Mouse (Mus musculus) brain, embryonic 14.5 days (tissue): ENCODE data around the gene Pde3b. TPM values are rescaled to one million over a fixed set of nuclear protein-coding genes. Genes with fewer than 3 reads are reported as not detected.
"Not testable (repeated sequence)": the region's sequence is repeated elsewhere in the genome, so short reads cannot be mapped to it uniquely, and the experiment has no call there.

Experiments
- DNase-seq: peaks from one replicate; pipeline ENCODE4 v3.0.0-alpha.2; 2011; ENCODE audit warnings: low read depth
- CTCF ChIP-seq: fragments of 200-500 bp; IDR thresholded peaks from 2 replicates; pipeline ENCODE4 v1.5.1; 2012; ENCODE audit warnings: inconsistent platforms, mild to moderate bottlenecking, moderate library complexity, borderline replicate concordance; ENCODE audit not compliant: insufficient read depth, insufficient read length; ENCODE audit errors: extremely low read depth
- POLR2A ChIP-seq: fragments of 200-500 bp; IDR thresholded peaks from 2 replicates; pipeline ENCODE4 v1.6.1; 2012; ENCODE audit warnings: mild to moderate bottlenecking, inconsistent platforms, borderline replicate concordance; ENCODE audit not compliant: poor library complexity, insufficient read depth, insufficient read length, severe bottlenecking; ENCODE audit errors: extremely low read depth
- polyA plus RNA-seq: library from polyadenylated mRNA; depleted of rRNA; stranded (reverse); fragments of >200 nt; gene quantifications from 2 replicates; pipeline ENCODE4 v1.2.3, GENCODE M21; 2012; rRNA removed

Pde3b gene
- 10.0 and 10.5 TPM in 2 replicates for polyA plus RNA-seq

DNA sequence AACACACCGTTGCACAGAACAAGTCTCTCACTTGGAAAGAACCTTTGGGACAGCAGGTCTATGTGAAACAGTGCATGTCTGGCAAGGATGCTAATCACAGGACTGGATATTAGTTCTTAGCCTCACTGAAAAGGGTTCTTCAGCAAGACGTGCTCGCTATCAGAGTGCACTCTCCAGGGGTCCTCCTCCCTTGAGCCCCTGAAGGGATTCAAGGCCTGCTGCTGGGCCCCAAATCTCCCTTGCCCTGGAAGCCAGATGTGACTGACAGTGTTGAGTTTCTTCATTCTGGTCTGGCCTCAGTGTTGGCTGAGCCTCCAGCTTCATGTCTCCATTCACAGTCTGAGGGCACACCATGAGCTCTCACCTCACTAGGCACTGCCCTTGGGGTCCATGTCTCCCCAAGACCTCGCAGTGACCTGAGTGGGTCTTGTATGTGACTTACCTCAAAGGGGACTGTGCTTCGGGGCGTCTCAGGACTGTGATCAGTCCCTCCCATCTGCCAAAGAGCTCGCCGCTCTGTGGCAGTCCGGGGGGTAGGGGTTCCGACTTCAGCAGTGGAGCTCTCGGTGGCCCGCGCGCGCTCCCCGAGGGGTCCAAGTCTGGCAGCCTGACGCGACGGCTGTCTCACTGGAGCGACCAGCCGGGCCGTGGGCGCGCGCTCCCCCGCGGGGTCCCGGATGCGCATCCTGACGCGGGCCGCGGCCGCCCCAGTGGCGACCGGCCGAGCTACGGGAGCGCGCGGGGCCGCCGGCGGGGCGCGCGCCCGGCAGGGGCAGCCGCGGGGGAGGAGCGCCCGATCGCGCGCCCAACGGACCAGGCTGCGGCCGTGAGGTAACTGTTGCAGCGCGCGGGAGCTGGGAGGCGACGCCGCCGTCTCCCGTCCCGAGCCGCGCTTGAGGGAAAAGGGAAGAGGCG lies at the start of gene Pde3b:
Gene Pde3b (plus strand): TSS at position 861 of the 915 bp plus-strand sequence.
- TF ChIP-seq POLR2A (peak; percentile 76), CTCF (no peak)

DNA sequence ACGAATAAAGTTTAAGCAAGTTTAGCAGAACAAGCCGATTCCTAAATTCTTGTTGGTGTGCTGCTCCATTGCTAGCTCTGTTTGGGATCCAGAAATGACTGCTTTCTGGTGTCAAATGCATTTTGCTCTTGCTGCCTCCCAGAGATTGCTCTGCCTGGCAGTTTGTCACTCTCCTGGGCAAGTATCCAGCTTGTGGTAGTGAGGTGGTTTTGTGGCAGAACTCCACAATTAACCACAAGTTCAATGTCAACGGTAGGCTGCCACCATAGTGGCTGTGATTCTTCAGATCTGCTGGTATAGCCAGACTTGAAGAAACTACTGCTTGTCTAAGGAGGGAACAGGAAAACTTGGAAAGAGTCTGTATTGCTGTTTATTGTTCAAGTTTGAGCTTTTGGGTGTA lies 13.0 kb upstream of the Pde3b start:
- no peak for TF ChIP-seq POLR2A
- no peak for TF ChIP-seq CTCF
- DNase-seq, result peak; percentile 18

More for the DNA sequence above, at the start of gene Pde3b:
- DNase-seq, result peak; percentile 82

DNA sequence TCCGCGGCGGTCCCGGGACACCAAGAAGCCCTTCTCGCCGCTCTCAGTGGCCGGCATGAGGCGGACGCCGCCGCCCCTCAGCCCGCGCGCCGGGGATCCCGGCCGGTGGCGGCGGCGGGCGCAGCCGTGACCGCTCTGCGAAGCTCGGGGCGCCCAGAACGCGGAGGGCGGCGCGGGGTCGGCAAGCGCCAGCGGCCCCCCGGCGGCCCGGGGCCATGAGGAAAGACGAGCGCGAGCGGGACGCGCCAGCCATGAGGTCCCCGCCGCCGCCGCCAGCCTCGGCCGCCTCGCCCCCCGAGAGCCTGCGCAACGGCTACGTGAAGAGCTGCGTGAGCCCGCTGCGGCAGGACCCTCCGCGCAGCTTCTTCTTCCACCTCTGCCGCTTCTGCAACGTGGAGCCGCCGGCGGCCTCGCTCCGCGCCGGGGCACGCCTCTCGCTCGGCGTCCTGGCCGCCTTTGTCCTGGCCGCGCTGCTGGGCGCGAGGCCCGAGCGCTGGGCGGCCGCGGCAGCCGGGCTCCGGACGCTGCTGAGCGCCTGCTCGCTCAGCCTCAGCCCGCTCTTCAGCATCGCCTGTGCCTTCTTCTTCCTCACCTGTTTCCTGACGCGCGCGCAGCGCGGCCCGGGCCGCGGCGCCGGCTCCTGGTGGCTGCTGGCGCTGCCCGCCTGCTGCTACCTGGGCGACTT lies 397 bp downstream of the Pde3b start:
- no peak for TF ChIP-seq CTCF
- TF ChIP-seq POLR2A, result peak; percentile 60
- peak; percentile 77 for DNase-seq

DNA sequence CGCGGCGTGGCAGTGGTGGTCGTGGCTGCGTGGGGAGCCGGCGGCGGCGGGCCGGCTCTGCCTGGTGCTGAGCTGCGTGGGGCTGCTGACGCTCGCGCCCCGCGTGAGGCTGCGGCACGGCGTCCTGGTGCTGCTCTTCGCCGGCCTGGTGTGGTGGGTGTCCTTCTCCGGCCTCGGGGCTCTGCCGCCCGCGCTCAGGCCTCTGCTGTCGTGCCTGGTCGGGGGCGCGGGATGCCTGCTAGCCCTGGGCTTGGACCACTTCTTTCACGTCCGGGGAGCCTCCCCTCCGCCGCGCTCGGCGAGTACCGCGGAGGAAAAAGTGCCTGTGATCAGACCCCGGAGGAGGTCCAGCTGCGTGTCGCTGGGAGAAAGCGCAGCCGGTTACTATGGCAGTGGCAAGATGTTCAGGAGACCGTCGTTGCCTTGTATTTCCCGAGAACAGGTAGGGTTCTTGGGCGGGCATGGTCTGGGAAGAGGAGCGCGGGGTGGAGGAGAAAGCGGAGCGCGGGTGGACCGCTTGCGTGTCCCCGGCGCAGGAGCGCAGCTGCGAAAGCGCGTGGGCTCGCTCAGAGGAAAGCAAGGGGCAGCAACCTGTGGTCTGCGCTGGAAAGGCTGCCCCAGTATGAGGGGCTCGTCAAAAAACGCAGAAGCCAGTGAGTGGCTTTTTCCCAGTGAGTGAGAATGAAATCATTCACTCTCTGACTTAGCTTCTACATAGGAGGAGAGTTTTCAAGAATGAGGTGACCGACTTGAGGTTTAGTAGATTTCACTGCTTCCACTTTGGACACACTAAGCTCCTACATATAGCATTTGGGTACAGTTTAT lies 1.2 kb downstream of the Pde3b start:
- peak; percentile 66 for DNase-seq
- TF ChIP-seq POLR2A (no peak), CTCF (no peak)

DNA sequence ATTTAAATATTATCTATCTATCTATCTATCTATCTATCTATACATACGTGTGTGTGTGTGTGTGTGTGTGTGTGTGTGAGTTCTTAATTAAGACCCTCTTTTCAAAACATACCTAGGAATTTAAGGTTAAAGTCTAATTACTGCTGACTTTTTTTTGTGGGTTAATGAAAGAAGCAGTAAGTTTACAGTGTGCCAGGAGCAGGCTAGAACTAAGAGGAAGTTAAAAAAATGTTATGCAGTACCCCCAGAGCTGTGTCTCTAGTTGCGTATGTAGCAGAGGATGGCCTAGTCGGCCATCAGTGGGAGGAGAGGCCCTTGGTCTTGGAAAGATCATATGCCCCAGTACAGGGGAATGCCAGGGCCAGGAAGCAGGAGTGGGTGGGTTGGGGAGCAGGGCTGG lies 4.2 kb downstream of the Pde3b start:
- not testable (repeated sequence) for DNase-seq

DNA sequence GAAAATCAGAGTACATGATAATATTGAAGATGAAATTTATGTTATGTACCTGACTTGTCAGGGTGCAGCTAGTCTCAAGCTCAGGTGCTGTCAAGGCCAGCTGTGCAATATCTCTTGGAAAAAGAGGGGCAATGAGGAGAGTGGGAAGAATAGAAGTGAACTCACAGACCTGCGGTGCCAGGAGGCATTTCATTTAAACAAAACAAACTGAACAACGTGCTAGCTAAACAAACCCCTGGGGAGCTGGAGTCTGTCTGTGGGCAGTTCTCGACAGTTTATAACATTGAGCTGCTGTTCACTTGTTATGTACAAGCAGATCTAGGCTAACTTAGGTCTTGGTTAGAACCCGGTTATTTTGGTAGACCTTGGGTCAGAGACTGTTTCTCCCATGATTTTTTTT lies 5.8 kb downstream of the Pde3b start:
- peak; percentile 1 for DNase-seq
- no peak for TF ChIP-seq POLR2A
- TF ChIP-seq CTCF, result no peak

DNA sequence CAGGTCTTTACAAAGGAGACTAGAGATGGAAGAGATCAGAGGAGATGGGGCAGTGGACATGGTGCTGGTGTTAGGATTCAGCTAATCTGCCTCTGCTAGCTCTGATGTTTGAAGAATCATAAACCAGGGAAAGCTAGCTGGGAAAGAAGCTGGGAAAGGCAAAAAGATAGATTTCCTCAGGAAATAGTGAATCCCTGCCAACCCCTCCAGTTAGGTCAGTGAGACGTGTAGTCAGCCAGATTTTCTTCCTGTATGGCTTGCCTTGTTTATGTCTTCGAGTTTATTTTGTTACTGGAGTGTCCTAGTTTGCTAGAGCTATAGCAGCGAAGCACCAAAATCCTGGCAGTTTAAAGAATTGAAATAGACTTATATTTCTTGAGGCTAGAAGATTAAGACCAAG lies 7.1 kb downstream of the Pde3b start:
- DNase-seq, result no peak
- TF ChIP-seq CTCF (no peak), POLR2A (no peak)

DNA sequence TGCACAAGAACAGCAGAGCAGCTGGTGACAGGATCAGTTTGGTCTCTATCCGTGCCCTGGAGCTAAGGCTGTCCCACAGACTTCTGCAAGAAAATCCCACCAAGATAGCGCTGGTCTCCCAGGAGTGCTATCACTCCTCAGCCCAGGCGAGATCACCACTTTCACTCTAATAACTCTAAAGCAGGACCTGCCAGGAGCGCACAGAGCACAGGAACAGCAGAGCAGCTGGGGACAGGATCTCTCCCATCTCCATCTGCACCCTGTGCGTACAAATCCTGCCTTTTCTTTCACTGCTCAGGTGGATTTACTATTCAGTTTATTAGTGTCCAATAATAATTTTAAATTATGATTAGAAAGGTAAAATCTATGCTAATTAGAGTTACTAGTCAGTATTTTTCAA lies 14.7 kb downstream of the Pde3b start:
- no peak for TF ChIP-seq CTCF

DNA sequence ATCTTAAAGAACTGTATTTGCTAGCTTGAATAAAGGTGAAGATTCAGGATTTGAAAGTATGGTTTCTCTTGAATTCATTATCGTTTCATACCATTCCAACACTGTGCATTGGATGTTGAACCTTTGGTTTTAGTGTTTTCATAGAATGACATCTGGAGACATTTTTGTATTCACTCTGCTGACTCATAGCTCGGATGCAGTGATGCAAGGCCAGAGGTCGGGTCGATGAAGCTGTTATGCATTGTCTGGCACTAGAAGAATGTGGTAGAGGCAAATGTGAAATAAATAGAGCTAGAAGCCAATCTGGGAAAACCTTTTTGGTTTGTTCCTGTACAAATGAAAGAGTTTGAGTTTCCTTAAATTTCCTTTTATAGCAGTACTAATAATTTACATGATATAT lies 16.9 kb downstream of the Pde3b start:
- DNase-seq, result no peak
- TF ChIP-seq CTCF, result no peak
- TF ChIP-seq POLR2A, result no peak

More for the DNA sequence above, 14.7 kb downstream of the Pde3b start:
- peak; percentile 1 for DNase-seq

DNA sequence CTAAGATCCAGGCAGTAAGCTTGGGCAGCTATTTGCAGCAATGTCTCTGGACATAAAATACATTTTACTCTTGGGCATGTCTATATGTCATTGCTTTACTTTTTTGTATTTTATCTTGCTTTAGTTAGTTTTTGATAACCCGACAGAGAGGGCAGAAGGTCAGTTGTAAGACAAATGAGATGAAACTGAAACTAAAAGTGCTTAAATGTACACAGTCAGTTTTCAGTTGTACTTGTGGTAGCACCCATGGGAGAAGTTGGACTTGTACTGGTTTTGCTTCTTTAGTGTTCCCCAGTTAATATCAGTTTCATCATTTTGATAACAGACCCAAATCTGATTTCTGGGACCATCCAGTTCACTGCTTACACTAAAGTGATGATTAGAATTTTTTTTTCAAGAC lies 24.6 kb downstream of the Pde3b start:
- no peak for TF ChIP-seq POLR2A
- TF ChIP-seq CTCF, result no peak
- no peak for DNase-seq

DNA sequence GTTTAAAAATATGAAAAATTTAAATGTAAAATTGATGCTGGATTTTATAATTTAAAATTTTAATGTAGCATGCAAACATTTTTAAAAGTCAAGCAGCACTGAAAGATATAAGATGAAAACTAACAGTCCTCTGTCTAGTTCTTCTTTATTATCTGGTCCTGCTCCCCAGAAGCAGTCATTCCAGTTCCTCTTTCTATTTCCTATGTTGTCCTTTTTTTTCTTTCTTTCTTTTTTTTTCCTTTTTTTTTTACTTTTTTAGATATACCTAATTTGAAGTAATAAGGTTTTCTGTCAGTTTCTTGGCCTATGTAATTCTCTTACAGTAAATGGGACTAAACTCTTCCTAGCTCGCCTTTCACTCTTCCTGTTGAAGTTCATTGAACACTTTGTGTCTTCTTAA lies 25.4 kb downstream of the Pde3b start:
- DNase-seq, result no peak
- TF ChIP-seq POLR2A, result no peak

DNA sequence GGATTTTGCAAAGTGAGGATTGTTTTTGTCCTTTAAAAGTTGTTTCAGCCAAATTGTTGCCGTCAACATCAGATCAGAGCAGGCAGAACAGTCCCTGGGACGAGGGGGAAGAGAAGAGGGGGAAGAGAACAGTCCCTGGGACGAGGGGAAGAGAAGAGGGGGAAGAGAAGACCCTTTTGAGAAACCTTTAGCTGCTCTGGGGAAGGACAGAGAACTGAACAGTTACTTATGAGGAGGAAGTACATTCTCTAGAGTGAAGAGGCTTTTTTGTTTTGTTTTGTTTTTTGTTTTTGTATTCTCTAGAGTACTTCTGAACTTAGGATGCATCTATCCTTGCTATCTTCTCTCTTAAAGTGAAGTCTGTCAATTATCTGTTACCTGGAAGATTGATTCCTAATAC lies 37.8 kb downstream of the Pde3b start:
- DNase-seq, result no peak
- TF ChIP-seq CTCF (no peak), POLR2A (no peak)
